Mouse (Mus musculus) intestine, embryonic 14.5 days (tissue): ENCODE measurements around the gene Unc5a. TPM values are rescaled to one million over a fixed set of nuclear protein-coding genes. Genes with fewer than 3 reads are reported as not detected.

ENCODE experiments used
- ATAC-seq: fragments of 200-750 bp; cut with Nextera tagmentation; replicated peaks from 2 replicates; pipeline ENCODE4 v1.8.0; 2017; ENCODE audit warnings: low read depth, moderate number of reproducible peaks, moderate TSS enrichment, moderate library complexity; ENCODE audit not compliant: low FRiP score, low TSS enrichment
- DNase-seq: peaks from one replicate; pipeline ENCODE4 v3.0.0-alpha.2; 2018; ENCODE audit warnings: low spot score
- H3K27ac ChIP-seq: fragments of 300-500 bp; sonication (generic); 2 replicates; pipeline ENCODE4 v1.5.1; 2014; ENCODE audit warnings: low read depth, mild to moderate bottlenecking, control low read depth
- H3K27me3 ChIP-seq: fragments of 300-500 bp; sonication (generic); replicated peaks from 2 replicates; pipeline ENCODE4 v1.6.1; 2014; ENCODE audit warnings: low read length, control low read depth; ENCODE audit not compliant: control insufficient read depth, insufficient read depth
- H3K36me3 ChIP-seq: fragments of 300-500 bp; sonication (generic); 2 replicates; pipeline ENCODE4 v1.6.1; 2014; ENCODE audit warnings: low read length, control low read depth; ENCODE audit not compliant: control insufficient read depth, insufficient read depth
- H3K4me1 ChIP-seq: fragments of 300-500 bp; sonication (generic); replicated peaks from 2 replicates; pipeline ENCODE4 v1.6.1; 2014; ENCODE audit warnings: low read length, control low read depth, mixed read lengths; ENCODE audit not compliant: control insufficient read depth, insufficient read depth
- H3K4me2 ChIP-seq: fragments of 300-500 bp; sonication (generic); 2 replicates; pipeline ENCODE4 v1.6.1; 2014; ENCODE audit warnings: low read length
- H3K4me3 ChIP-seq: fragments of 300-500 bp; sonication (generic); 2 replicates; pipeline ENCODE4 v1.5.1; 2014; ENCODE audit warnings: low read depth, low read length, control low read depth, mixed read lengths
- H3K9ac ChIP-seq: fragments of 300-500 bp; sonication (generic); 2 replicates; pipeline ENCODE4 v1.6.1; 2014; ENCODE audit warnings: mild to moderate bottlenecking, low read length
- H3K9me3 ChIP-seq: fragments of 300-500 bp; sonication (generic); 2 replicates; pipeline ENCODE4 v1.6.1; 2016; ENCODE audit warnings: low read length, control low read depth; ENCODE audit not compliant: control insufficient read depth
- WGBS: fragments of 180-500 bp; shearing (Covaris S2); extraction: QIAGEN DNeasy Blood & Tissue Kit; methylation state at CpG from one replicate; pipeline ENCODE4 v1.1.7; 2014; 5-methylcytosine and 5-hydroxymethylcytosine counted together
- polyA plus RNA-seq: library from polyadenylated mRNA; unstranded; fragments of >200 nt; fragmentation: Nextera tagmentation; extraction: Ambion mirVana; gene quantifications from 2 replicates; pipeline ENCODE4 v1.2.1, GENCODE M21; 2014

Gene Unc5a
- polyA plus RNA-seq: 3.1 and 3.6 TPM in 2 replicates

DNA sequence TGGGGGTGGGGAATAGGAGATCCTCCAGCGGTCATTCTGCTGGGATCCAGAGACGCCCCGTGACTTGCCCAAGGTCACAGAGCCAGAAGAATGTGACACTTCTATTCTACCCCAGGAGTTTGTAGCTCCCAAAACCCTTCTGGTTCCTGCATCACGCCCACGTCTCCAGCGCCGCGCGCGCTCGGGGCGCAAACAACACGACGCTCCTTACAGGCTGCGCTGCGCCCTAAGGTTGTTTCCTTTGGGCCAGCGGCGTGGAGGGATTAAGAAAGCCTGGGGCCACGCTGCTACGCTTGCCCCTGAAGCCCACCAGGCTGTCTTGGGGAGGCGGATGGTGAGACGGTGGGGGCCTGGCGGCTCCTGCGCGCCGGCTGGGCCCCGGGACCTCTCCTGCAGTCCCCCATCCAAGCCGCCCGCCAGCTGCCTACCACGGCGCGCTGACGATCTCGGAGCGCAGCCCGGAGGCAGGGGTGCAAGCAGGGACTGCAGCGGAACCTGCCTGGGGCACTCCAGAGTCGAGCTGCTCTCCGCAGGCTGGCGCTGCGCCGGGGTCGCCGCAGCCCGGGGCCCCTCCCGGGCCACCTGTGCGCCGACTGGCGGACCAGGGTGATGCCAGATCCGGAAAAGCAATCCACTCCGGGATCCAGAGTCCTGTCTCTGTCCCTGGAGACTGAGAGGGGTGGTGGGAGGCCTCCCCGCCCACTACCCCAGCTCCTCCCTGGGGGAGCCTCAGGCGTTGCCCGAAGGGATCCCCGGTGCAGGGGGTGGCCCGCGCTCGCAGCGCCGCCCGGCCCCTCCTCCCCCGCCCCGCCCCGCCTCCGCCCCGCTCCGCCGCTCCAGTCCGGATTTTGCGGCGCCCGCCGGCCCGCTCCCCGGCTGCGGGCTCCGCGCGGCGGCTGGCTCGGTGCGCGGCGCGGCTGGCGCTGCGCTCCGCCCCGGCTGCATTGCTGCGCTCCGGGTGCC lies at the start of gene Unc5a:
TSS of gene Unc5a (plus strand) at position 881 of the 963 bp plus-strand sequence.
- Histone ChIP-seq H3K9ac (peak within 1 kb of the TSS; percentile 48), H3K27ac (no peak within 1 kb of the TSS), H3K4me3 (peak within 1 kb of the TSS; percentile 62), H3K4me1 (no peaks in the 10 kb centered on the region), H3K36me3 (no peaks in the 10 kb centered on the region), H3K27me3 (peaks cover 88% of the 10 kb centered on the region), H3K4me2 (peak within 1 kb of the TSS; percentile 98), H3K9me3 (no peaks in the 10 kb centered on the region)
- ATAC-seq (peak; percentile 61), DNase-seq (peak; percentile 81)
- WGBS: 1% methylated on average over 62 of the region's 91 CpGs

DNA sequence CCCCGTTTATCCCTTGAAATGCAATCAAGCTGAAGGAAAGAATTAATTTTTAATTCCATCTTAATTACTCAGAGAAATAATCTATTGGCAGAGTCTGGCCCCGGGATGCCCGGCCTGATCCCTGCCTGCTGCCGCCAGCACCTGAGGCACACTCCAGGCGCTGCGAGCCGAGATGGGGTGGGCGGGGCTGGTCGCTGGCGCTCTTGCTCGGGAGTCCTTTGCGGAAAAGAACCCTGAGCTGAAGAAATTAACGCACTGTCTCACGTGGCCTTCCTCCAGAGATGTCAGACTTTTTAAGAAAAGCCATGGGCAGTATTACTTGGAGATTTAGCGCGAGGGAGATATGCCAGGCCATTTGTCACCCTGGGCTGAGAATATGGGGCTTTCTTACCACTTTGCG lies 37.2 kb upstream of the Unc5a start:
- no peak overlapping the region for H3K4me3 ChIP-seq
- 3% methylated on average over 17 of the region's 17 CpGs for WGBS
- H3K27me3 ChIP-seq: peaks cover 24% of the 10 kb centered on the region
- no peaks in the 10 kb centered on the region for H3K4me1 ChIP-seq
- no peaks in the 10 kb centered on the region for H3K9me3 ChIP-seq
- H3K4me2 ChIP-seq: no peak overlapping the region; the same call in 1 of the 2 replicates
- no peak overlapping the region for H3K27ac ChIP-seq
- no peaks in the 10 kb centered on the region for H3K36me3 ChIP-seq
- H3K9ac ChIP-seq: no peak overlapping the region
- DNase-seq (no peak), ATAC-seq (no peak)

- no peak overlapping the region for H3K9ac ChIP-seq
- H3K36me3 ChIP-seq: no peaks in the 10 kb centered on the region
- no peak overlapping the region for H3K27ac ChIP-seq
- 13% methylated on average over 16 of the region's 16 CpGs for WGBS
- no peak overlapping the region for H3K4me2 ChIP-seq
- no peak for DNase-seq
- H3K4me3 ChIP-seq: no peak overlapping the region
- no peak for ATAC-seq
- no peaks in the 10 kb centered on the region for H3K4me1 ChIP-seq
- no peaks in the 10 kb centered on the region for H3K9me3 ChIP-seq
- peaks cover 24% of the 10 kb centered on the region for H3K27me3 ChIP-seq
These were observed 36.2 kb upstream of the Unc5a start for GRCm38 (mm10) chr13:54912894-54913621.

DNA sequence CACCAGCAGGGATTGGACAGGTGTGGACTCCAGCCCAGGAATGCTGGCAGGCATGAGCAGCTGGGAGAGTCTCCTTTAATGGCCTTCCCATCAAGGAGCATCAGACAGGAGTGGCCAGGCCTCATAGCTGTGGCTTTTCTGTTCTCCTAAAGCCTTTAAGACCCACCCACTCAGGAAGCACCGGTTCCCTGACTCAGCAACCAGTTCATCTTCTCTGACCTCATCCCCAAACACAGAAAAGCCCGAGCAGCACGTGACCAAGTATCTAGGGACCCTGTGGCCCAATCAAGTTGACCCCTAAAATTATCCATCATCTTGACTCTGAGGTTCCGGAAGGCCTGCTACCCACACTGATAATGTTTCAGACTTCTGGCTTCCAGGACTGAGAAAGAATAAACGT lies 32.6 kb upstream of the Unc5a start:
- H3K36me3 ChIP-seq: no peaks in the 10 kb centered on the region
- no peak overlapping the region for H3K27ac ChIP-seq
- no peaks in the 10 kb centered on the region for H3K9me3 ChIP-seq
- no peak overlapping the region for H3K4me2 ChIP-seq
- H3K4me1 ChIP-seq: no peaks in the 10 kb centered on the region
- DNase-seq: no peak
- no peak for ATAC-seq
- peaks cover 19% of the 10 kb centered on the region for H3K27me3 ChIP-seq
- H3K9ac ChIP-seq: no peak overlapping the region
- WGBS: 54% methylated on average over 5 of the region's 5 CpGs
- H3K4me3 ChIP-seq: no peak overlapping the region

- Histone ChIP-seq H3K4me2 (no peak overlapping the region), H3K9ac (no peak overlapping the region), H3K4me3 (no peak overlapping the region), H3K27me3 (no peaks in the 10 kb centered on the region), H3K9me3 (no peaks in the 10 kb centered on the region), H3K27ac (no peak overlapping the region), H3K36me3 (no peaks in the 10 kb centered on the region), H3K4me1 (no peaks in the 10 kb centered on the region)
- no peak for DNase-seq
- ATAC-seq: no peak
- WGBS: 69% methylated on average over 8 of the region's 8 CpGs
These were observed 30.3 kb upstream of the Unc5a start for GRCm38 (mm10) chr13:54918910-54919309.

DNA sequence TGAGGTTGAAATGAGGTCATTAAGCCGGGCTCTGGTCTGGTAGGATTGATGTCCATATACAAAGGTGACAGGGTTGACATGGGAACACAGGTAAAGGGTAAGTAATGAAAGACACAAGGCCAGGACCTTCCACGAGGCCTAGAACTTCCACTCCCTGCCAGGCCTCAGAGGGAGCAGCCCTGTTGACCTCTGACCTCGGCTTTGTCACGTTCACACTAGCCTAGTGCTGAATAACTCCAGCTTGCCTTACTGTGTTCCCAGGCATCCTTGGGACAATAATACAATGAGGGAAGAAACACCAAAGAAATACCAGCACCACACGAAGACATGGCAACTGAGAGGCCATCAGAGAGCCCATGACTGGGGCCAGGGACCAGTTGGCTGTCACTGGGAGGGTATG lies 29.5 kb upstream of the Unc5a start:
- 33% methylated on average over 5 of the region's 5 CpGs for WGBS
- no peaks in the 10 kb centered on the region for H3K36me3 ChIP-seq
- H3K27me3 ChIP-seq: no peaks in the 10 kb centered on the region
- ATAC-seq (no peak), DNase-seq (no peak)
- no peak overlapping the region for H3K27ac ChIP-seq
- no peaks in the 10 kb centered on the region for H3K9me3 ChIP-seq
- H3K4me3 ChIP-seq: no peak overlapping the region
- no peak overlapping the region for H3K4me2 ChIP-seq
- H3K9ac ChIP-seq: no peak overlapping the region
- no peaks in the 10 kb centered on the region for H3K4me1 ChIP-seq

GRCm38 (mm10) chr13:54921700-54922099 lies 27.5 kb upstream of the Unc5a start:
- WGBS: 84% methylated on average over 9 of the region's 9 CpGs
- H3K27me3 ChIP-seq: no peaks in the 10 kb centered on the region
- no peaks in the 10 kb centered on the region for H3K4me1 ChIP-seq
- no peak overlapping the region for H3K27ac ChIP-seq
- no peak for ATAC-seq
- no peaks in the 10 kb centered on the region for H3K36me3 ChIP-seq
- no peak for DNase-seq
- H3K9ac ChIP-seq: no peak overlapping the region
- H3K4me3 ChIP-seq: no peak overlapping the region
- no peak overlapping the region for H3K4me2 ChIP-seq
- no peaks in the 10 kb centered on the region for H3K9me3 ChIP-seq

DNA sequence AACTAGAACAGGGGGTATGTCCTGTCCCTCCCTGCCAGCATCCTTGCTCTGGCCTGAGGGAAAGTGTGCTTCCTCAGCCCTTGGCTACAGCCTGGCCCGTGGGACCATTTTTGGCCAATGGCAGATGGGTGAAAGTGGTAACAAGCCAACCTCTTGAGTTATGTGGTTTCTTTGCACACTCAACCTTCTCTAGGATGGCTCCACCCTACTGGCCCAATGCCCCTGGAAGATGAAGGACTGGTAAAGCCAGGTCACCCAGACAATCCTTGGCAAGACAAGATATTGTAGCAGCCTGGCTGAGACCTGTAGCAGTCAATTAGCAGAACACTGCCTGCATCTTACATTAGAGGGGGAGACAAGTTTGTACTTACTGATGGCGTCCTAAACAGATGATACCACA lies 25.5 kb upstream of the Unc5a start:
- Histone ChIP-seq H3K9ac (no peak overlapping the region), H3K27ac (no peak overlapping the region), H3K9me3 (no peaks in the 10 kb centered on the region), H3K4me1 (no peaks in the 10 kb centered on the region), H3K4me2 (no peak overlapping the region), H3K4me3 (no peak overlapping the region), H3K36me3 (no peaks in the 10 kb centered on the region), H3K27me3 (no peaks in the 10 kb centered on the region)
- 82% methylated on average over 2 of the region's 2 CpGs for WGBS
- ATAC-seq: no peak
- DNase-seq: no peak
